Mouse (Mus musculus): ENCODE results near the gene Castor1. TPM values are rescaled to one million over a fixed set of nuclear protein-coding genes. Genes with fewer than 3 reads are reported as not detected.

Castor1 gene
- polyA plus RNA-seq, 1 experiment from 2014 or later: 4.6 TPM

GRCm38 (mm10) chr11:4235665-4236545, 17.9 kb downstream of the Castor1 start, which contains the start of gene Osm:
Gene Osm (plus strand): TSS chr11:4236420.
- Histone ChIP-seq H3K27ac (replicated peaks) (no peak within 1 kb of the TSS), H3K27me3 (replicated peaks) (peaks cover 6% of the 10 kb centered on the region; the same call in 1 of the 2 replicates), H3K9ac (no peak within 1 kb of the TSS), H3K4me1 (peaks cover 10% of the 10 kb centered on the region), H3K4me2 (no peak within 1 kb of the TSS), H3K9me3 (no peaks in the 10 kb centered on the region), H3K36me3 (no peaks in the 10 kb centered on the region), H3K4me3 (no peak within 1 kb of the TSS)
- no peak for ATAC-seq (ENCODE audit: extremely low read depth, insufficient number of reproducible peaks, low FRiP score, low TSS enrichment)
- 61% methylated on average over 16 of the region's 16 CpGs for WGBS

DNA sequence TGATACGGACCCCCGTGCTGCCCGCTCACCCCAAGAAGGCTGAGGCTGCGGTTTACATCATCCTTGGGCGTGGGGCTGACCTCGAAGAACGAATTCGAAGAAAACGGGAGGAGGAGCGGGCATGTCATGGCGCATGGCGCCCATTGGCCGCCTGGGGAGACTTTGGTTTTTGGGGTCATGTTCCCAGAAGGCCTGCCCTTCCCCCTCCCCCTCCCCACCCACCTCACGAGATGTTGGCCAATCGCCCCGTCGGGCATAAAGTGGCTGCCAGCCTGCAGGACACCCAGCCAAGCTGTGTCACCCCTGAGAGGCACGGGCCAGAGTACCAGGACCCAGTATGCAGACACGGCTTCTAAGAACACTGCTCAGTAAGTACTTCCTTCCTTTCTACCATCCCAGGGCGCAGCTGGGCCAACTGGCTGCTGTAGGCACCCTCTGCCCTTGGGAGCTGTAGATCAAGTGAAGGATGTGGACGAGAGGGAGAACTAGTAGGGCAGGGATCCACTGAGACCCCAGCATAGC, 18.6 kb downstream of the Castor1 start:
- H3K27me3 ChIP-seq (replicated peaks): peaks cover 6% of the 10 kb centered on the region; the same call in 1 of the 2 replicates
- no peaks in the 10 kb centered on the region for H3K36me3 ChIP-seq
- WGBS: 89% methylated on average over 21 of the region's 21 CpGs
- H3K4me2 ChIP-seq: no peak overlapping the region
- ATAC-seq (ENCODE audit: extremely low read depth, insufficient number of reproducible peaks, low FRiP score, low TSS enrichment): no peak
- no peak overlapping the region for H3K27ac ChIP-seq (replicated peaks)
- H3K4me3 ChIP-seq: no peak overlapping the region
- H3K4me1 ChIP-seq: peaks cover 10% of the 10 kb centered on the region
- H3K9me3 ChIP-seq: no peaks in the 10 kb centered on the region
- H3K9ac ChIP-seq: no peak overlapping the region

DNA sequence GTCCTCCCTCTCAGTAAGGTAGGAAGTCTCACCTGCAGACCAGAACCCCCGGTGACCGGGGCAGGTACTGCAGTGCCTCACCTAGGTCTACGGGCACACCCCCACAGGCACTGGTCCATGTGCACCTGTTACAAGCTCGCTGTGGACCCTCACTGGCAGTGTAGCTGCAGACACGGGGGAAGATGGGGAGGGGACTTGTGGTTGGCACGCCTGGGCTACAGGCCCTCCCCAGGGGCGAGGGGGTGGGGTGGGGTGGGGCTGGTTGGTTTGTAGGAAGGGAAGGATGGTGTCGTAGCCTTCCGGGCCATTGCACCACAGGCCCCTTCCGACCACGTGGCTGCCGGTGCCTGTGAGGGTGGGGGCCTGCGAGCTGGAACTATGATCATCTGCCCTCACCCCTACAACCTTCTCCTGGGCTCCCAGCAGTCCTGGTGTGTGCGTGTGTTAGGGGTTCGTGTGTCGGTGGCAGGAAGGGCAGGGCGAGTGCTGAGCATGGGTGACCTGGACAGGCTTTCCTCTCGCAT, 19.4 kb downstream of the Castor1 start:
- Histone ChIP-seq H3K9me3 (no peaks in the 10 kb centered on the region), H3K27ac (replicated peaks) (no peak overlapping the region), H3K9ac (no peak overlapping the region), H3K27me3 (replicated peaks) (peaks cover 6% of the 10 kb centered on the region; the same call in 1 of the 2 replicates), H3K4me3 (no peak overlapping the region), H3K4me2 (no peak overlapping the region), H3K4me1 (peaks cover 8% of the 10 kb centered on the region), H3K36me3 (no peaks in the 10 kb centered on the region)
- WGBS: 78% methylated on average over 18 of the region's 18 CpGs
- ATAC-seq (ENCODE audit: extremely low read depth, insufficient number of reproducible peaks, low FRiP score, low TSS enrichment): no peak

- 73% methylated on average over 6 of the region's 6 CpGs for WGBS
- H3K4me1 ChIP-seq: peaks cover 6% of the 10 kb centered on the region
- no peak overlapping the region for H3K9ac ChIP-seq
- H3K9me3 ChIP-seq: no peaks in the 10 kb centered on the region
- H3K4me2 ChIP-seq: no peak overlapping the region
- no peaks in the 10 kb centered on the region for H3K36me3 ChIP-seq
- no peak for ATAC-seq (ENCODE audit: extremely low read depth, insufficient number of reproducible peaks, low FRiP score, low TSS enrichment)
- no peak overlapping the region for H3K4me3 ChIP-seq
- no peak overlapping the region for H3K27ac ChIP-seq (replicated peaks)
- peaks cover 6% of the 10 kb centered on the region; the same call in 1 of the 2 replicates for H3K27me3 ChIP-seq (replicated peaks)
Observed at GRCm38 (mm10) chr11:4238167-4238566, 20.1 kb downstream of the Castor1 start.

- Histone ChIP-seq H3K9ac (no peak overlapping the region), H3K4me1 (peaks cover 6% of the 10 kb centered on the region), H3K4me2 (no peak overlapping the region), H3K27me3 (replicated peaks) (peaks cover 6% of the 10 kb centered on the region; the same call in 1 of the 2 replicates), H3K36me3 (no peaks in the 10 kb centered on the region), H3K4me3 (no peak overlapping the region), H3K9me3 (no peaks in the 10 kb centered on the region), H3K27ac (replicated peaks) (no peak overlapping the region)
- no peak for ATAC-seq (ENCODE audit: extremely low read depth, insufficient number of reproducible peaks, low FRiP score, low TSS enrichment)
- WGBS: 82% methylated on average over 23 of the region's 23 CpGs
Observed at GRCm38 (mm10) chr11:4239691-4240090, 21.7 kb downstream of the Castor1 start.

DNA sequence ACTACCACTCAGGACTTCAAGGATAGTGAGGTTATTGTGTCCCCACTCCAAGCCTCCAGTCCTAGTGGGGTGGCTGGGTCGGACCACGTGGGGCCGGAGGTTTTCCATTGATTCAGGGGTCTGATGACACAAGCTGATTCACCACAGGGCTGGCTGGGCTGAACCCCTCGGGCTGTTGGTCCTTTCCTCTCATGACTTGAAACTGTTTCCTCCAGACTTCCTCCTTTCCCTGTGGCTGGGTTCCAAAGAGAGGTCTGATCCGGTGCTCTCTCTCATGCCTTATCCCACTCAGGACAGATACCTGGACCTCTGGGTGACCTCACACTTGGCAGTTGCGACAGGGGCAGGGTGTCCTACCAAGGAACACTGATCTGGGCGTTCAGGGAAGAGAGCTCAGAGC, 22.1 kb downstream of the Castor1 start:
- Histone ChIP-seq H3K4me2 (no peak overlapping the region), H3K4me3 (no peak overlapping the region), H3K36me3 (no peaks in the 10 kb centered on the region), H3K27ac (replicated peaks) (no peak overlapping the region), H3K9ac (no peak overlapping the region), H3K4me1 (peaks cover 6% of the 10 kb centered on the region), H3K27me3 (replicated peaks) (peaks cover 6% of the 10 kb centered on the region; the same call in 1 of the 2 replicates), H3K9me3 (no peaks in the 10 kb centered on the region)
- no peak for ATAC-seq (ENCODE audit: extremely low read depth, insufficient number of reproducible peaks, low FRiP score, low TSS enrichment)
- WGBS: 46% methylated on average over 7 of the region's 7 CpGs

DNA sequence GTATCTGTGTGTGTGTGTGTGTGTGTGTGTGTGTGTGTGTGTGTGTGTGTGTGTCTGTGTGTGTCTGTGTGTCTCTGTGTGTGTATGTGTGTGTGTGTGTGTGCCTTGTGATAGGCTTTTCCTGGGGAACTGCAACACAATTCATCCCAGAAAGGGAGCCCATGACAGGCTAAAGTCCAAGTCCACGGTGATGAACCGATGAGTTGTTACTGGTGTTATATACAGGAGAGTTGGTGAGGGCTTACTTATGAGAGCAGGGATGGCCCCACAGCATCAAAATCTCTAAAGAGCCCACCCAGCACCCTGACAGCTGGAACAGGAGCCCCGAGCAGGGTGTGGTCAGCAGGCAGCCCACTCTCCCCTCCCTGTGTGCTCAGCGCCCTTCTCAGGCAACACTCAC, 23.2 kb downstream of the Castor1 start:
- ATAC-seq (ENCODE audit: extremely low read depth, insufficient number of reproducible peaks, low FRiP score, low TSS enrichment): no peak
- Histone ChIP-seq H3K9me3 (no peaks in the 10 kb centered on the region), H3K27ac (replicated peaks) (no peak overlapping the region), H3K4me1 (peaks cover 3% of the 10 kb centered on the region), H3K27me3 (replicated peaks) (peaks cover 6% of the 10 kb centered on the region; the same call in 1 of the 2 replicates), H3K9ac (no peak overlapping the region), H3K4me3 (no peak overlapping the region), H3K36me3 (no peaks in the 10 kb centered on the region), H3K4me2 (no peak overlapping the region)
- WGBS: 61% methylated on average over 4 of the region's 4 CpGs

DNA sequence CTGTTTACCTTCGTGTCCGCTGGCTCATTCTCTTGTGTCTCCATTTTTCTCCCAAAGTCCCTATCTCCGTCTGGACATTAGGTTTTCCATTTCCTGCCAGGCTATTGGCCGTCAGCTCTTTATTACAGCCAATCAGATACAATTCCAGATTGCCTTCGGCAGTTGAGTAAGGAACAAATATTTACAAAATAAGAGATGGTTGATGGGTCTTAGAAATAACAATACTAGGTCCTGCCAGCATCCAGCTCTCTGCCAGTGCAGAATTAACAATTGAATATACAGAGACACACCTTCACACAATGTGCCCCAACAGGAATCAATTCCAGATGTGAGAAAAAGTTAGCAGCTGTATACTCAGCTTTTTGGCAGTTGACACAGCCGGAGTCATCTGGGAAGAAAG, 28.1 kb downstream of the Castor1 start:
- Histone ChIP-seq H3K9ac (no peak overlapping the region), H3K27me3 (replicated peaks) (no peaks in the 10 kb centered on the region), H3K4me3 (no peak overlapping the region), H3K9me3 (no peaks in the 10 kb centered on the region), H3K4me1 (no peaks in the 10 kb centered on the region), H3K36me3 (no peaks in the 10 kb centered on the region), H3K4me2 (no peak overlapping the region), H3K27ac (replicated peaks) (no peak overlapping the region)
- 61% methylated on average over 6 of the region's 6 CpGs for WGBS
- ATAC-seq (ENCODE audit: extremely low read depth, insufficient number of reproducible peaks, low FRiP score, low TSS enrichment): no peak

DNA sequence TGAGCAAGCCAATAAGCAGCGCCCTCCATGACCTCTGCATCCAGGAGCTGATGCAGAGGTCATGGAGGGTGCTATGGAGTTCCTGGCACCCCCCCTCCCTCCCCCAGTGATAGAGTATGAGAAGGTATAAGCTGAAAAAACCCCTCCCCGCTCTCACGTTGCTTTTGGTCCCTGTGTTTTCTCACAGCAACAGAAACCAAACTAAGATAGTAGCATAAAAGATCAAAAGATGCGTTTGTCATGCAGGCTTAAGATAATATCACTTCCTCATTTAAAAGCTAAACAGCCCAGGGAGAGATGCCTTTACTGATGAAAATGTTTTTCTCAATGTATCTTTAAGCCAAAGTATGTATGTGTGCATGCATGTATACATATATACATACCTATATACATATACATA, 28.6 kb downstream of the Castor1 start:
- 68% methylated on average over 4 of the region's 4 CpGs for WGBS
- Histone ChIP-seq H3K27ac (replicated peaks) (no peak overlapping the region), H3K9ac (no peak overlapping the region), H3K36me3 (no peaks in the 10 kb centered on the region), H3K4me3 (no peak overlapping the region), H3K27me3 (replicated peaks) (no peaks in the 10 kb centered on the region), H3K9me3 (no peaks in the 10 kb centered on the region), H3K4me2 (no peak overlapping the region), H3K4me1 (no peaks in the 10 kb centered on the region)
- no peak for ATAC-seq (ENCODE audit: extremely low read depth, insufficient number of reproducible peaks, low FRiP score, low TSS enrichment)

DNA sequence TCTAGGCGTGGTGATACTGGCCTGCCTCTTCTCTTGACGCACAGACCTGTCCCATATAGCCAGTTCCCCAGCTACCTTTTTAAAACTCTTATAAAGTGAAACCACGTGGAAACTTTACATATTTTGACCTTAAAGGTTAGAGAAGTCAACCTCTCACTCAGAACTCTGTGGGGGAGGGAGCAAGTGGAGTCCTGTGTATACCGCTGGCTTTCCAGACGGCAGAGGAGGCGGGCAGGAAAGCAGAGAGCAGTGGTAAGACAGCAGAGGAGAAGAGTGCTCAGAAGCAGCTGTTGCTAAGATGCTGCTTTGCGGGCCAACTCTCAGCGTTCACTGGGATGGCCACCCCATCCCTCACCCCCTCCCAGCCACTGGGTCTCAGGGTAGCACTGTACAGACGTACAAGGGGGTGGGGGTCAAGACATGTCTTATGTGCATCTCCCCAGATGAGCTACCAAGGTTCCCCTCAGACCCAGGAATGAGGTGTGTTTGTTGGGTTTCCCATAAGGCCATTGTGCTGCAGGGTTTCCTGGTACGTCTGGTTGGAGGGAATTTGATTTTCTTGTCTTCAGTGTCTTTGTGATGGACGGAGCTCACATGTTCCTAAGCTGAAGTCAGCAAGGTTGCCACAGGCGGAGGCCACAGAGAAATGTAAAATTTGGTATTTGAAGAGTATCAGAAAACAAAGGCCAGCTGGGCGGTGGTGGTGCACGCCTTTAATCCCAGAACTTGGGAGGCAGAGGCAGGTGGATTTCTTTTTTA, 29.4 kb downstream of the Castor1 start:
- Histone ChIP-seq H3K27me3 (replicated peaks) (no peaks in the 10 kb centered on the region), H3K36me3 (no peaks in the 10 kb centered on the region), H3K27ac (replicated peaks) (no peak overlapping the region), H3K4me2 (no peak overlapping the region), H3K9me3 (no peaks in the 10 kb centered on the region), H3K4me1 (no peaks in the 10 kb centered on the region), H3K4me3 (no peak overlapping the region), H3K9ac (no peak overlapping the region)
- ATAC-seq (ENCODE audit: extremely low read depth, insufficient number of reproducible peaks, low FRiP score, low TSS enrichment): no peak
- 71% methylated on average over 14 of the region's 14 CpGs for WGBS

DNA sequence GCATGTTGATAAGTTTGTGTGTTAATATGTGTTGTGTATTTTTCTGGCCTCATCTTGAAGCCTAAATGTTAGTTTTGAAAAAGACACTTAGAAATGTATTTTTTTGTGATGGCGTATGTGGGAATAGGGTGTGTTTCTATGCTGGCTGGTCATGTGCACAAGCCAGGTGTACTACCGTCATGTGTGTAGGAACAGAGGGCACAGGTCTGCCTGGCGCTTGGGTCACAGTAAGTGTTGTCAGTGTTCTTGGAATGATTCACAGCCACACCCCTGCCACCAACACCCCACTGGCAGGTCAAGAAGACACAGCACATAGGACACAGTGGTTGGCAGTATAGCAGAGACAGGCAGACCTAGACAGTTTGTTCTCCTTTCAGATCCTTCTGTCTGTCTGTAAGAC, 31.1 kb downstream of the Castor1 start:
- no peak for ATAC-seq (ENCODE audit: extremely low read depth, insufficient number of reproducible peaks, low FRiP score, low TSS enrichment)
- H3K27ac ChIP-seq (replicated peaks): no peak overlapping the region
- H3K4me3 ChIP-seq: no peak overlapping the region
- H3K36me3 ChIP-seq: no peaks in the 10 kb centered on the region
- H3K4me1 ChIP-seq: no peaks in the 10 kb centered on the region
- 85% methylated on average over 3 of the region's 3 CpGs for WGBS
- no peak overlapping the region for H3K9ac ChIP-seq
- H3K4me2 ChIP-seq: no peak overlapping the region
- no peaks in the 10 kb centered on the region for H3K9me3 ChIP-seq
- no peaks in the 10 kb centered on the region for H3K27me3 ChIP-seq (replicated peaks)

Data from heart, embryonic 13.5 days (tissue).